Mouse (Mus musculus) left cerebral cortex, postnatal 36 days (tissue): Measurements from ENCODE around the gene Chsy1. TPM values are rescaled to one million over a fixed set of nuclear protein-coding genes. Genes with fewer than 3 reads are reported as not detected.

Source experiments
- DNase-seq, 2 experiments: peaks; one replicate each; pipeline ENCODE4 v3.0.0; 2021 to 2022; ENCODE audit warnings: low spot score in 2 of 2, mixed read lengths in 1 of 2
- intact Hi-C: fragments of 180-260 bp; cut with DNase I; formaldehyde crosslinking; loops from one replicate; pipeline ENCODE4 v1.15.1; 2025
- total RNA-seq, 2 experiments: library from RNA; stranded (reverse); gene quantifications; 2 replicates each; pipeline ENCODE4 v1.2.3; 2021

The Chsy1 gene
- total RNA-seq, 2 experiments from 2014 or later, result 15.4 to 16.2 TPM

DNA sequence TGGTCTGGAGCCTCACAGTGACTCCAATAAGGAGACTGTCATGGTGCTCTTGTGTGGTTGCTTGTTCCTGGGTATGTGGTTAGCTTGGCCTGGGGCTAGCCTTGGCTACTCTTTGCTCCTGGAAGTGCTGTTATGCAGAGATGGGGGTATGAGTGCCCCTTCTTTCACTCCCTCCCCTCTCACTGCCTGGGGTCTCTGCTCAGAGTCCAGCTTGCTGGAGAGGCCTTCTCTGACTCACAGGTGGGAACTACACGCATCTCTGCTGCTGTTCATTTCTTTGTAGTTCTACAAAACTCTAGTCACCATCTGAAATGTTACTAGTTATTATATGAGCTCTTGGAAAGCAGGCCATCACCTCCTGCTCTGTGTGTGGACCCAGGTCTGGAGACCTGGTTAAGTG lies 53.7 kb downstream of the Chsy1 start:
- DNase-seq, result no peak
- intact Hi-C loops, result no loop called here

DNA sequence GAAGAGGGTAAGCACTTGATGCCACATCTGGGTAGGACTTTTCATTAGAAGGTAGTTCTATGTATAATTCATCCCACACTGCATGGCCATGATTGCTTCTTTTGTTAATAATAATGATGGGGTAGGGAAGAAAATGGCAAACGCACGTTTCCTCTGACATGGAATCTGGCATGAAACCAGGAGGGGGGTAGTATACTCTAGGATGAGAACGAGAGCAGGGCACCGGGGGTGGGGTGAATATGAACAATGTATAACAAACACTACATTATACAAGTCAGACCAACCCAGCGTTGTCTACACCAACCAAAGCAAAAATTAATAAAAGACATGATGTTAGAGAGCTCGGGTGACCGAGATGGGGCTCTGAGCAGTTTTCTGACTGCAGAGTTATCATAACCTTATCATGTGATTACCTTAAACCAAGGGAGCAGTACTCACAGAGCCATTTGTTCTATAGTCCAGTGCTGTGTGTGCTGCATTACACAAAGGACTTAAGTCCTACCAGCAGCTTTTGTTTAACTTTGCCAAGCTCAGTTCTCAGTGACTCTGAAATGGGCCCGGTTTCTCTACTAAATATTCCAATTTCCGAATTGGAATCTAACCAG lies 55.2 kb downstream of the Chsy1 start:
- intact Hi-C loops, result no loop called here
- no peak for DNase-seq

GRCm38 (mm10) chr7:66165036-66165798 lies 55.9 kb downstream of the Chsy1 start:
- intact Hi-C loops, result no loop called here
- DNase-seq, result no peak

DNA sequence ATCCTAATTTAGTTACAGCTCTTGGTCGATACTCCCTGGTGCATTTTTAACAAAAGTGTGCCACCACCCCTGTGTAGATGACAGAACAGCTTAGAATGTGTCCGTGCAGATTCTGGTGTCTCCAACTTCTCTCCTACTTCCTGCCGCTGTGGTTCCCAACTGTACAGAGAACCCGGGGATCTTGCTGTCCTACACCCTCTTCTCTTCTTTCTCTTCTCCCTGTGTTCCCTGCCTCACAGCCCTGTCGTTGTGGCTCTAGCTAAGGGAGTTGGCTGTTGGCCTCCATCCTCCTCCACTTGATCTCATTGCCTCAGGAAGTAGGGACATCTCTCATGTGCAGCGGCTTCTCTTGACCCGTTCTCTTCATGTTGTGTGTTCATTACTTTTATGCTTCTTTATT lies 59.6 kb downstream of the Chsy1 start:
- intact Hi-C loops, result no loop called here
- no peak for DNase-seq

- DNase-seq, result no peak
- intact Hi-C loops, result no loop called here
Observed at GRCm38 (mm10) chr7:66169476-66169875, 60.2 kb downstream of the Chsy1 start.

- no peak for DNase-seq
- intact Hi-C loops, result no loop called here
Observed at GRCm38 (mm10) chr7:66170802-66171505, 61.6 kb downstream of the Chsy1 start.

GRCm38 (mm10) chr7:66175738-66176137 lies 66.4 kb downstream of the Chsy1 start:
- intact Hi-C loops, result loop anchor here (5.0 kb wide), 1 partner anchor 68 kb away; the partner anchor contains the start of gene Chsy1
- no peak for DNase-seq

DNA sequence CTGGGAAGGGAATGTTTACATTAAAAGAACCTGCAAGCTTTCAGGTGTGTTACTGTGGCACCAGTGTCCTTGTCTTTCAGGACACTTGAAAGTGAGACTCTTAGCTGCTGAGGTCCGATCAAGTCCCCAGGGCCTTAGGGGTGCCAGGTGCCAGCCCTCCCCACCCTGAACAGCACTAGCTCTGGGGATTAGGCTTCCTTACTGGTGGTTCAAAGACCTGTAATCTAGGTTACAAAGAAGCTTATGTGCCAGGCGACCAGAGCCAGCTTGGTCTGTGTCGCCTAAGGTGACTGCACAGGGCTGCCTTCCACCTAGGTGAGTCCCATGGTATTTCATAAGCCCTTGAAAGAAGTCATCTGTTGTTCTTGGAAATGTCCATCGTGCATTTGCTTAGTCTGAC lies 66.9 kb downstream of the Chsy1 start:
- intact Hi-C loops, result loop anchor here (5.0 kb wide), 1 partner anchor 69 kb away; the partner anchor contains the start of gene Chsy1
- DNase-seq, result no peak

GRCm38 (mm10) chr7:66176929-66177328 lies 67.6 kb downstream of the Chsy1 start:
- no peak for DNase-seq
- intact Hi-C loops, result loop anchor here (5.0 kb wide), 1 partner anchor 70 kb away; the partner anchor contains the start of gene Chsy1

- intact Hi-C loops, result loop anchor here (5.0 kb wide), 1 partner anchor 71 kb away; the partner anchor contains the start of gene Chsy1
Observed at GRCm38 (mm10) chr7:66178101-66178500, 68.8 kb downstream of the Chsy1 start.

DNA sequence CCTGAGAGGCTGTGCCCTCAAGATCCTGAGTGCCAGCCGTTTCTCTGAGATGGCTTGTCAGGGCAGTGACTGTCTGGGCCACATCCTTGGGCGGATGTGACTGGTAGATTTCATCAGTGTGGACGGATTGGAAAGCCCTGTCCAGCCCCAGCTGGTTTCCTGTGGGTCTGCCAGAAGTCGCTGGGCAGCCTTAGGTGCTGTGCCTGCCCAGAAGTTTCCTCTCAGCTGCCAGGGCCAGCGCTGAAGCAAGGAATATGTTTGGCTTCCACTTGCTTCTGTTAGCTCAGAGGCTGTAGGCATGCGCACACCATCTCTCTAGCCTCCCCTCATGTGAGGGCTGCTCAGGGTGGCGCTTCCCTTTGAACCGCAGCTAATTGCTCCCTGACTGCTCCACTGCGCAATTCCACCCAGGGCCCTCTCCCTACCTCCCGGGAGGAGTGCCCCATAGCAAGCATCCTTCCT lies 69.8 kb downstream of the Chsy1 start:
- peak; percentile 22 to 32 for DNase-seq
- intact Hi-C loops, result loop anchor here (5.0 kb wide), 1 partner anchor 72 kb away; the partner anchor contains the start of gene Chsy1

More at GRCm38 (mm10) chr7:66178101-66178500, 68.8 kb downstream of the Chsy1 start:
- no peak for DNase-seq

DNA sequence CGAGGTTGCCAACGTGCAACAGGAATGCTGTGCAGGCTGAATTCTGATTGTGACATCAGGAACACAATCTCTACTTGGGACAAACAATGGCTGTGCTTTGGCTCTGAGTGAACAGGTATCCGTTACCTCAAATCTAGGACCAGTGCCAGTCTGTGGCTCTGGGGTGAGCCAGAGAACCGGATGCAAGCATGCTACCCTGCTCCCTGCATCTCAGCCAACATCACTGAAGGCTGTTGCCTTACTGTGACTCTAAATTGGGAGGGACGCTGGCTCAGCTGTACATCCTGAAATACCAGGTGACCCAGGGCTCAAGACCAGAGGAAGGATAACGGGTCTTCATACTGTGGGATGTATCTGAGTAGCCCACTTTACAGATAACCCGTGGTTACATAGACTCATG lies 70.4 kb downstream of the Chsy1 start:
- DNase-seq, result no peak

DNA sequence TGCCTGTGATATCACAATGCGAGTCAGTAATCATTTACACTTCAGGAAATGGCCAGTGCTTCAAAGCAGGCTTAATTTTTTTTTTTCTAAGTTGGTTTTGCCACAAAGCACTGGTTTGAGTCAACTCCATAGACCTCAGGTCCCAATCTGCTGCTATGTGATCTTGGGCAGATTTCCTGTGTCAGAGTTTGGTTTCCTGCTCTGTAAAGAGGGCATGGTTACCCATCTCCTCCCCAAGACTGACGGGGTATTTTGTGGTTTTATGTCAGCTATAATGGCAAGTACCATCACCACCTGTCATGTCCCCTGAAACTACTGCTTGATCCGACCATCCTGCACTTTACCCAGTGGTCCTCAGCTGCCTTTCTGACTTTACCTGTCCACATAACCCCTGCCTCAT lies 70.9 kb downstream of the Chsy1 start:
- intact Hi-C loops, result no loop called here
- no peak for DNase-seq

More for the DNA sequence above, 70.4 kb downstream of the Chsy1 start:
- intact Hi-C loops, result loop anchor here (5.0 kb wide), 1 partner anchor 72 kb away; the partner anchor contains the start of gene Chsy1

GRCm38 (mm10) chr7:66180711-66181365 lies 71.5 kb downstream of the Chsy1 start:
- DNase-seq, result no peak
- intact Hi-C loops, result no loop called here

DNA sequence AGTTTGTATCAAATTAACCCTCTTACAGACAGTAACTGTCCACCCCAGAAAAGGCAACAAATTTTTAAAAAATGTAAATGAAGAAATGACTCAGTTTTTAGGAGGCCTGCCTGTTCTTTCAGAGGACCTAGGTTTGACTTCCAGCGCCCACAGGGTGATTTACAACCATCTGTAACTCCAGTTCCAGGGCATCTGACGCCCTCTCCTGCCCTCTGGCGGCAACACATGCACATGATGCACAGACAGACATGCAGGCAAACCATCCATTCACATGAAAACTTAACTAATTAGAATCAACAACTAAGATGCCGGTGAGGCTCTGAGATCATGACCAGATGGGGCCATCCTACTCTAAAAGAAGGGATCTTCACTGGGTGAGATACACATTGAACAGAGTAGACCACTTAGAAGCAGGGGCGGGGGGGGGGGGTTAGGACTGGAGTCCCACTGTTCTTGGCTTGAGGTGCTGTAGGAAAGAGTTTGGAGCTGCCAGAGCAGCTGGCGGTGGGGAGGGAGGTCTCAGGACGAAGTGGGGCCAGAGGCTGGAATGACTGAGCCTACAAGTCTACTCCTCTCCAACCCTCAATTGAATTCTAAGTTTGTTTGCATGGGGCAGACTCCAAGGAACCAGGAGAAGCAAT lies 72.9 kb downstream of the Chsy1 start:
- intact Hi-C loops, result no loop called here
- no peak for DNase-seq

DNA sequence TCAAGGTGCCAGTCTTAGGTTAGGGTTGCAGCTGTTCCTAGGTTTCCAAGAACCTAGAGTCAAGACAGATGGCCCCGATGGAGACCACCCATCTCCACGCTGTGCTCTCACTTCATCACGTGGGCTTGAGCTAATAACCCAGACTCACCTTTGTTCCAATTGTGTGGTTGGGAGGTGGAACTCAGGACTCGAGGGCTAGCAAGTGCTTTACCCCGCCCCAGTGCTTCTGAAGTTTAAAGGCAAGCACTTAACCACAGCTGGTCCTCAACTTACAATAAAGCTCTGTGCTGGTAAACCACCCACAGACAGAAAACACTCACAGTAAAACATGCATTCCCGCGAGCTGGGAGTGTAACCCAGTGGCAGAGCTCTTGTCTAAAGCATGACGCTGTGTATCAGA lies 74.1 kb downstream of the Chsy1 start:
- intact Hi-C loops, result no loop called here
- no peak for DNase-seq

GRCm38 (mm10) chr7:66184026-66184425 lies 74.7 kb downstream of the Chsy1 start:
- DNase-seq, result no peak
- intact Hi-C loops, result no loop called here

DNA sequence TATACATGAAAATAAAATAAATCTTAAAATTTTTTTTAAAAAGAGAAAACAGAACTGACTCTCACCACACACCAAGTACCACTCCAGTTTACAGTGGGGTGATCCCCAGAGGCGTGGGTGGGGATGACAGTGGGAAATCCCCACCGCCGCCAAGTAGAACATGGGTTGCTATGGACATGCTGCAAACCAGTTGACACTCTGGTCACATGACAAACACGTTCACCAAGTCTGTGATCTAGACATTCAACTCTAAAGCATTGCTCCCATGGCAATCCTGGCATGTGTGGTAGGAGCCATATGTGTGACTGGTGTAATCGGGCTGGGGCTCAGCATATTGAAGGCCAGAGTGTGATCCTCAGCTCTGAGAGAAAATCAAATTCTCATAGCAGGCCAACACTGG lies 76.1 kb downstream of the Chsy1 start:
- no peak for DNase-seq
- intact Hi-C loops, result no loop called here

DNA sequence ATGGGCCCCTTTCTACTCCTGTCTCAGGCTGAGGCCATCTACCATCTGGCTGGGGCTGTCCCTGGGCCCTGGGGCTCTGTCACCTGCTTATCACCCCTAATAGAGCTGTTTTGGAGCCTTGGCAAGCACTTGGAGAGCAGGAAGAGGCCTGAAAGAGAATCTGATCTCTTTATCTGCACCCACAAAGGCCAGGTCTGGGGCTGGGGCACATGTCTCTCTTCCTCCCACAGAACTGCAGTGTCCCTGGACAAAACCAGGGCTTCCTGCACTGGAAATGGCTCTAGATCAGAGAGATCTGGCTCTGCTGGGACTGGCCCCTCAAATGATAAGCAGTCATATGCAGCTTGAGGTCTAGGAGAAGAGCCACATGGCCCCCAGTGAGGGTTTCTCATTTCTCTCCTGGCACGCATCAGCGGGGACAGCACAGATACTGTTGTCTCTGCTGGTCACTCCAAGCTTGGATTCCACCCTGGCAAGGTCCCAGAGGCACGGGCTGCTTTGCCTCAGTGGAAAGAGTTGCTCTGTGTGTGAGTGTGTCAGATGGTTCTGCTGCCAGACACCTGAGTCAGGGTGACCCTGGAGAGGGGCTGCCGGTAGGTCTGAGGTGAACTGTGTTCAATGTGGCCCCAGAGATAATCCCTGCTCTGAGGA lies 78.4 kb downstream of the Chsy1 start:
- no peak for DNase-seq
- intact Hi-C loops, result no loop called here
